Mouse (Mus musculus) olfactory bulb, adult 2 months (tissue): ENCODE measurements around the gene Chac1. TPM values are rescaled to one million over a fixed set of nuclear protein-coding genes. Genes with fewer than 3 reads are reported as not detected.

ENCODE experiments used
- H3K27ac ChIP-seq: fragments of 200-500 bp; 2 replicates; pipeline ENCODE4 v1.5.1; 2012; ENCODE audit warnings: low read depth, low read length; ENCODE audit not compliant: insufficient read depth
- H3K4me1 ChIP-seq: fragments of 200-500 bp; 2 replicates; pipeline ENCODE4 v1.6.1; 2012; ENCODE audit warnings: low read length; ENCODE audit not compliant: control insufficient read depth, insufficient read depth
- H3K4me3 ChIP-seq: fragments of 200-500 bp; 2 replicates; pipeline ENCODE4 v1.5.1; 2012; ENCODE audit warnings: mild to moderate bottlenecking, low read depth, low read length, moderate library complexity; ENCODE audit not compliant: insufficient read depth
- CTCF ChIP-seq: fragments of 200-500 bp; IDR thresholded peaks from 2 replicates; pipeline ENCODE4 v1.5.1; 2012; ENCODE audit warnings: low read depth, mild to moderate bottlenecking, low read length, moderate library complexity; ENCODE audit not compliant: insufficient read depth
- POLR2A ChIP-seq: fragments of 200-500 bp; IDR thresholded peaks from 2 replicates; pipeline ENCODE4 v1.6.1; 2012; ENCODE audit warnings: mild to moderate bottlenecking, low read depth, low read length, moderate library complexity; ENCODE audit not compliant: insufficient read depth
- WGBS: fragments of 180-500 bp; shearing (Covaris S2); methylation state at CpG from one replicate; pipeline ENCODE4 v1.1.7; 2018; 5-methylcytosine and 5-hydroxymethylcytosine counted together
- polyA plus RNA-seq: library from polyadenylated mRNA; stranded (reverse); fragments of >200 nt; gene quantifications from 2 replicates; pipeline ENCODE4 v1.2.4, GENCODE M21; 2012; ENCODE audit warnings: low replicate concordance; ENCODE audit not compliant: missing spikeins, insufficient read depth, insufficient read length

The Chac1 gene
- polyA plus RNA-seq, 1 experiment: not detected

DNA sequence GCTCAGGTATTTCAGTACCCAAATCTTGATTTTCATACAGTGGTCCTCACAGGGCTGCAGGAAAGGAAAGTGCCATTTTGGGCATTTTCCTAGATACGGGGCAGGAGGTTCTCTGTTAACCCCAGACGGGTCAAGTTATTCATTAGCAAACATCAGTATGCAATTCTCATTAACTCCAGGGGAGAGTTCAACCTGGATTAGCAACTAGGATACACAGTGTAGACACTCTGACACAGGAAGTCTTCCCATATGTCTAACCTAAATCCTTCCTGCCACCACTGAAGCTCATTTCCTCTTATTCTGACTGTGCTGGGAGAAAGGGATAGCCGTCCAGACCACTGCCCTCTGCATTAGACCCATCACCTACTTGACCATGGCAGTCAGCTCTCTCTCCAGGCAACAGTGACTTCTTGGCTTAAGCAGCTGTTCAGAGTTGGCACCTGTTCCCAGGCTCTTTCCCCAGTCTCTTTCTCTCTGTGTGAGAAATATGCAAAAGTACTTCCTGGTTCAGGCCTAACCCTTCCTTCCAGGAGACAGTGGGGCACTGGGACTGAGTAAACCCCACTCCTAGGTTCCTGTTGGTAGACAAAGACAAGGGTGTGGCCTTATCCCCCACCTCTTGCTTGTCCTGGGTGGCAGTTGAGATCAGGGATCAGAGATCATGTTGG lies 32.9 kb upstream of the Chac1 start:
- no peak overlapping the region for H3K27ac ChIP-seq
- TF ChIP-seq CTCF (no peak), POLR2A (no peak)
- 89% methylated on average over 3 of the region's 3 CpGs for WGBS

DNA sequence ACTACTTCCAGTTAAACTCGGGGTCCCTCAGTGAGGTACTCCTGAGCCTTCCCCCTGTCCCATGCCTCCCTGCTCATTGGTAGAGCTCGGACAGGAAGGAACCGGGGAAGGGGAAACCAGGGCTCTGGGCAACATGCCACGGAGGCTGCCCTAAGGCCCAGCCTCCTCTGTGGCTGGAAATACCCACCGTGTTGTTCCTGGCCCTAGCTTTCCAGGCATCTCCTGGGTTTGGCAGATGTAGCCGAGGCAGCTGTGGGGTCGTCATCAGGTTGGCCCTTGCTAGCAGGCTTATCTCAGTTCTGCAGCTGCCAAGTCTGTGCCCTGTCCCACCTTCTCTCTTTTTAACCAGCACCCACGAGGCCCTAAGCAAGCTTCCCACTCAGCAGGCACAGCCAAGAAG lies 30.5 kb upstream of the Chac1 start:
- 63% methylated on average over 8 of the region's 8 CpGs for WGBS
- peaks cover 35% of the 10 kb centered on the region for H3K4me1 ChIP-seq
- TF ChIP-seq CTCF (no peak), POLR2A (no peak)
- H3K4me3 ChIP-seq: no peak overlapping the region
- H3K27ac ChIP-seq: no peak overlapping the region

More for the DNA sequence above, 32.9 kb upstream of the Chac1 start:
- Histone ChIP-seq H3K4me1 (peaks cover 25% of the 10 kb centered on the region), H3K4me3 (no peak overlapping the region)

DNA sequence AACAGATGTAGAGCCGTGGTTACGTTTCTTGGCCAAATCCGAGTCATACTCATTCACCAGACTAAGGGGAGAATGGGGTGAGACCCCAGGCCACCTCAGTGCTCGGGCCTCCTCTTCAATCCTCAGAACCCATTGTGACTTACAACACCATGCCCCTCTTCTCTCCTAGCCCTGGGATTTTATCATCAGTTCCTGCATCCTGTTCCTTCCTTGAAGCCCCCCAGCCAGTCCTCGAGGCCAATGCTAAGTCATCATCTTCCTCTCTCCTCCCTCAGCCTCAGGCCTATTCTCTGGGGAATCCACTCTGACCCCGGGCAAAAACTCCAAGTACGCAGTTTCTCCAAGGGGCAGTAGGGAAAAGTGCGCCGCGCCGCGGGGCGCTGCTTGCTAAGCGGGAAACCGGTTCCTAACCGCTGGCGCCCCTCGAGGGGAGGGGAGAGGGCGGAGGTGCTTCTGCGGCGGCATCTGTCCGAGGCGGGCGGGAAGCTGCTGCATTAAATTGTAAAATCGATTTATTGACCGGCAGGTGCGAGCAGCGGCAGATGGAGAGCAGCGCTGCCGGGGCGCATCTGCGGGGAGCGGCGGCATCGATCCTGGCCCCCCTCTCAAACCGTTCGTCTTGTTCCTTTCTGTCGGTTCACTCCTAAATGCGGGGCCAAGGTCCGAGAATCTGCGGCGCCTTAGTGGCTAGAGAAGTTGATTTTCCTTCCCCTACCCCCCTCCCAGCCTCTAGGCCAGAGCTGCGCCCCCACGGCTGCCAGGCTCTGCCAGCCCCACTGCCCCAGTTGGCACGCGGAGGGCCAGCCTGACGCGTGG lies 29.1 kb upstream of the Chac1 start:
- TF ChIP-seq POLR2A (no peak), CTCF (no peak)
- H3K27ac ChIP-seq: no peak overlapping the region
- peaks cover 44% of the 10 kb centered on the region for H3K4me1 ChIP-seq
- peak overlapping the region; percentile 19 for H3K4me3 ChIP-seq
- WGBS: 9% methylated on average over 48 of the region's 48 CpGs

DNA sequence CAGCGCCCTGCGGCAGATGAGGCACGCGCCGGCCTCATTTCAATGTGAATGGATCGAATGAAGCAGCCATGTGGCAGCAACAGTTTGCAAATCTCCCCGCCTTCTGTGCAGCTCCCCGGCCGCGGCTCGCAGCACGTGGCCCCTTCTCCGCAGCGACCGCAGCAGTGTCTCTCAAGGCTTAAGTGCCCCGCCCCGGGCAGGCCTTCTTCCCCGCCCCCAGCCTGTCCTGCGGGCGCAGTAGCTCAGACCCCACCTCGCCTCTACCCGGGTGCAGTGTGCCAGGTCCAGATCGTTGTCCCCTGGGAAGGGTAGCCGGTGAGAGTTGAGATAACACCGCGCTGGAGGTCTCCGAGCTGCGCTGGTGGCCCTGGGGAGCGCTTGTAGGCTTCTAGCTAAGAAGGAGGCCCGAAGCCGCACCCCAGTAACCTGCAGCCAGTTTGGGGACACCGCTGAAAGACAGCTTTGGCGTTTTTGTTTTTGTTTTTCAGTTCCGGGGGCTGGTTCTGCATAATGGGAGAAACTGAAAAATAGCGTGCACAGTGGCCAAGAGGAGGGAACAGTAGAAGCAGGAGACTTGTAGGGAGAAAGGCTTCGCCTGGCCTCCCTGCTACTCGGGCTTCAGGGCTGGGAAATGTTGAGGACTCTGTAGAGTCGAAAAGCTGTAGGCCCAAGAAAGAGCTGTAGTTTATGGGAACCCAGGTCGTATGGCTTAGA lies 28.3 kb upstream of the Chac1 start:
- H3K27ac ChIP-seq: no peak overlapping the region
- TF ChIP-seq POLR2A (no peak), CTCF (no peak)
- peak overlapping the region; percentile 19 for H3K4me3 ChIP-seq
- H3K4me1 ChIP-seq: peaks cover 47% of the 10 kb centered on the region
- WGBS: 27% methylated on average over 39 of the region's 39 CpGs

DNA sequence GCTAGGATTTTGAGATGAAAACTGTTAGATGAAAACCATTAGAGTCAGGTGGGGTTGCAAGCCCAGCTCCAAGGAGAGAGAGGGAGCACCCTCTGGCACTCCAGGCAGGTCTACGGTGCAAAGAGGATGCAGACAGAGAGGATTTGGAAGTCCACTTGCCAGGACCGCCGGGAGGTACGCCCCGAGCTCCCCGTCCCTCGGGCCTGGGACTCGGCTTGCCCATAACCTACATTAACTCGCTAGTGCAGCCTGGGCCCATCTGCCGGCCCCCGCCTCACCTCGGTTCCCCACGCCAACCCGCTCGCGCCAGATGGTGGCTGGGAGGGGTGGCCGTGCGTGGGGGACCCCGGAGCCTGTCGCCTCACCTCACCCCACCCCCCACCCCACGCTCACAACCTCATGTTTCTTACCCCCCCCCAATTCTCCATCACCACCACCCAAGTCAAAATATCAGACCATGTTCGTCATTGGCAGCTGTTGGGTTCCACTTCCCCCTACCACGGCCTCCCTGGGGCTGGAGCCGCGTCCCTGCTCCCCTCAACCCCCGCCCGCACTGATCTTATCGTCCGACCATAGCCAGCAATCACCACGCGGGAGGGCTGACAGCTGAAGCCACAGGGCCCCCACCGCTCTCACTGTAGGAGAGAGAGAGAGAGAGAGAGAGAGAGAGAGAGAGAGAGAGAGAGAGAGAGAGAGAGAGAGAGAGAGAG lies 27.0 kb upstream of the Chac1 start:
- H3K4me1 ChIP-seq: peaks cover 52% of the 10 kb centered on the region
- 26% methylated on average over 32 of the region's 32 CpGs for WGBS
- no peak overlapping the region for H3K27ac ChIP-seq
- TF ChIP-seq POLR2A: no peak
- TF ChIP-seq CTCF: no peak
- no peak overlapping the region for H3K4me3 ChIP-seq

DNA sequence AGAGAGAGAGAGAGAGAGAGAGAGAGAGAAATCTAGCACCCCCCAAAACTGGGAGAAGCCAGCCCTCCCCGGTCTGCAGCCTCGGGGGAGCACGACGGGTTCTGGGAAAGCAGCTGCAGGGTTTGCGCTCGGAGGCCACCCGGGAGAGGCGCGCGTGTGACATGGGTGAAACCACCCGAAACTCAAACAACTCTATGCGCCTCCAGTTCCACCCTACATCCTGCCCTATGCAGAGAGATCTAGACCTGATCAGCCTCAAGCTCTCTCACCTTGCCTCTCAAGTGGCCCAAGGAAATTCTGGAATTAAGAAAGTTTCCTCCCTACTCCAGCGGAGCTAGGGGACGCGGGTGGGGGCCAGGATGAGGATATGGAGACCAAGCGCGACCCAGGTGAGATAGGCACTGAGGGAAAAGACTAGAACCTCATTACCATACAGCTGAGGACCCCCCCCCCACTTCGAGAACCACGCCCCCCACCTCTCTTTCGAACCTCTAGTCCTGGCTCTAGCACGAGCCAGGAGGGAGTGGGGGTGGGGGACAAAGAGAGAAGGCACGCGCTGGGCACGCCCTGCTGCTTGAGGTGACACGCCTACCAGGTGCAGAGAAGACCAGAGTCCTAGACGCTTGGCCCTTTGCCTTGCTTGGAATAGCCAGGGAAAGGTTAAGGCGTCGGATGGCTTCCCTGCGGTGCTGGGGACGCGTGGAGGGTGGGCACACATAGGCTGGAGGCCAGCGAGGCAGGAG lies 26.3 kb upstream of the Chac1 start:
- 2% methylated on average over 32 of the region's 32 CpGs for WGBS
- Histone ChIP-seq H3K4me1 (peaks cover 52% of the 10 kb centered on the region), H3K27ac (no peak overlapping the region), H3K4me3 (no peak overlapping the region)
- TF ChIP-seq CTCF (no peak), POLR2A (no peak)

DNA sequence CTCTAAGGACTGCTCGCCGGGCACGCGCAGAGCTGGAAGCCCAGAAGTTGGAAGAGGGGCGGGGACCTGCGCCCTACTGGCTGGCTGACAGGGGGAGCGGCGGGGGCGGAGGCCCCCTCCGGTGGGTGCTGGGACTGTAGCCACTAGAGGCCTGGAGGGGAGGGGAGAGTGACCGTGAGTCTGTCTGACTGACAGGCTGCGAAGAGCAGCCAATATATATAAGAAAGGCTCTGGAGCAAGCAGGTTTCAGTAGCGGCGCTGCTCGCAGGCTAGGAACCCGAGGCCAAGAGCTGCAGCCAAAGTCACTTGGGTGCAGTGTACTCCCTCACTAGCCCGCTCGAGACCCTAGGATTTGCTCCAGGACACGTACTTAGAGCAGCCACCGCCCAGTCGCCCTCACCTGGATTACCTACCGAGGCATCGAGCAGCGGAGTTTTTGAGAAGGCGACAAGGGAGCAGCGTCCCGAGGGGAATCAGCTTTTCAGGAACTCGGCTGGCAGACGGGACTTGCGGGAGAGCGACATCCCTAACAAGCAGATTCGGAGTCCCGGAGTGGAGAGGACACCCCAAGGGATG lies 25.4 kb upstream of the Chac1 start, which contains the start of gene Dll4:
Gene Dll4, plus strand, starts transcription at position 217 of the 576 bp plus-strand sequence.
- peak within 1 kb of the TSS; percentile 51 for H3K4me3 ChIP-seq
- TF ChIP-seq POLR2A (no peak), CTCF (no peak)
- under 1% methylated on average over 33 of the region's 33 CpGs for WGBS
- H3K4me1 ChIP-seq: peaks cover 50% of the 10 kb centered on the region
- H3K27ac ChIP-seq: no peak within 1 kb of the TSS
